Mouse (Mus musculus) kidney, embryonic 16.5 days (tissue): ENCODE results near the gene Tldc1. TPM values are rescaled to one million over a fixed set of nuclear protein-coding genes. Genes with fewer than 3 reads are reported as not detected.

Source experiments
- ATAC-seq: fragments of 200-750 bp; cut with Nextera tagmentation; 2 replicates; pipeline ENCODE4 v1.8.0; 2017; ENCODE audit warnings: moderate TSS enrichment; ENCODE audit not compliant: low FRiP score, low TSS enrichment
- H3K27ac ChIP-seq: fragments of 300-500 bp; sonication (generic); 2 replicates; pipeline ENCODE4 v1.5.1; 2014; ENCODE audit warnings: low read length
- H3K27me3 ChIP-seq: fragments of 300-500 bp; sonication (generic); 2 replicates; pipeline ENCODE4 v1.6.1; 2014; ENCODE audit warnings: low read length, control low read depth, mixed read lengths; ENCODE audit not compliant: insufficient read depth
- H3K36me3 ChIP-seq: fragments of 300-500 bp; sonication (generic); 2 replicates; pipeline ENCODE4 v1.6.1; 2014; ENCODE audit warnings: low read length, control low read depth, mixed read lengths; ENCODE audit not compliant: insufficient read depth
- H3K4me1 ChIP-seq: fragments of 300-500 bp; sonication (generic); 2 replicates; pipeline ENCODE4 v1.6.1; 2014; ENCODE audit warnings: low read length, control low read depth, mixed read lengths; ENCODE audit not compliant: insufficient read depth
- H3K4me2 ChIP-seq: fragments of 300-500 bp; sonication (generic); replicated peaks from 2 replicates; pipeline ENCODE4 v1.6.1; 2014; ENCODE audit warnings: low read depth, low read length
- H3K4me3 ChIP-seq: fragments of 300-500 bp; sonication (generic); 2 replicates; pipeline ENCODE4 v1.5.1; 2014; ENCODE audit warnings: mild to moderate bottlenecking, low read length
- H3K9ac ChIP-seq: fragments of 300-500 bp; sonication (generic); replicated peaks from 2 replicates; pipeline ENCODE4 v1.6.1; 2014; ENCODE audit warnings: low read length
- H3K9me3 ChIP-seq: fragments of 300-500 bp; sonication (generic); 2 replicates; pipeline ENCODE4 v1.6.1; 2016; ENCODE audit warnings: low read length, control low read depth
- WGBS: fragments of 180-500 bp; shearing (Covaris S2); extraction: QIAGEN DNeasy Blood & Tissue Kit; methylation state at CpG from one replicate; pipeline ENCODE4 v1.1.7; 2014; 5-methylcytosine and 5-hydroxymethylcytosine counted together
- polyA plus RNA-seq: library from polyadenylated mRNA; unstranded; fragments of >200 nt; fragmentation: Nextera tagmentation; extraction: Ambion mirVana; gene quantifications from 2 replicates; pipeline ENCODE4 v1.2.1, GENCODE M21; 2015

The Tldc1 gene
- polyA plus RNA-seq, 1 experiment from 2014 or later = 19.7 TPM

DNA sequence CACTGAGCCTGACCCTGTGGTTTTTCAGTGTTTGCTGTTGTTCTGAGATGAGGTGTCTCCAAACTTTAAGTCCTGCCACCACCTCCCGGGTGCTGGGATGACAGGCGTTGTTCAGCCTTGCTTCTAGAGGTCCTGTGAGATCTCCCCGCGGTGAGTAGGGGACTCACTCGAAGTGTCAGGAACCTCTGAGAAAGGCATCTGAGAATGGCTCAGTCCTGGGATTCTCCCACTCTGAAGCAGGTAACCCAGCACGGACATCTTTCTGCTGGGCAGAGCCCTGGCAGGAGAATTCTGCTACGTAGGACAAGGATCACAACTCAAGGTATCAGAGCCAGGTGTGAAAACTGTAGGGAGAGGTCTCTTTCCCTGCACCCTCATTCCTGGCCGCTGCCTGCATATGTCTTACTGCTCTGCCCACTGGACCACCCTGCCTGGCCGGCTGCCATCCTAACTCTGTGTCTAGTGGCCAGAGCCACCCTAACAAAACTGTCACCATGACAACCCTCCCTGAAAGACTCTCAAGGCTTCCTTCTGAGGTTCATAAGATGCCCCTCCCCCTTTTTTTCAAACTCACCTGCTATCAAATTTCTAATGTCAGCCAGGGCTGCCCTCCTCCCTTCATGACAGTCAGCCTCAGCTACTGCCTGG lies 2.3 kb upstream of the Tldc1 start:
- Histone ChIP-seq H3K9me3 (no peaks in the 10 kb centered on the region), H3K4me2 (no peak overlapping the region), H3K4me1 (peaks cover 23% of the 10 kb centered on the region), H3K27ac (no peak overlapping the region), H3K27me3 (no peaks in the 10 kb centered on the region), H3K36me3 (no peaks in the 10 kb centered on the region), H3K9ac (no peak overlapping the region), H3K4me3 (no peak overlapping the region)
- ATAC-seq = no peak
- WGBS = 70% methylated on average over 9 of the region's 9 CpGs

GRCm38 (mm10) chr8:119779013-119779737 lies 959 bp upstream of the Tldc1 start:
- Histone ChIP-seq H3K9ac (no peak overlapping the region), H3K27ac (no peak overlapping the region), H3K27me3 (no peaks in the 10 kb centered on the region), H3K36me3 (no peaks in the 10 kb centered on the region), H3K4me2 (peak overlapping the region; percentile 89; the same call in 1 of the 2 replicates), H3K4me1 (peaks cover 23% of the 10 kb centered on the region), H3K4me3 (no peak overlapping the region), H3K9me3 (no peaks in the 10 kb centered on the region)
- 0 out of 2 replicates have a peak, but pooled peaks have one; percentile 29 for ATAC-seq
- 24% methylated on average over 14 of the region's 14 CpGs for WGBS

GRCm38 (mm10) chr8:119777765-119778164 lies 451 bp downstream of the Tldc1 start:
- no peaks in the 10 kb centered on the region for H3K36me3 ChIP-seq
- H3K27ac ChIP-seq = peak overlapping the region; percentile 86
- peak; percentile 16 for ATAC-seq
- peak overlapping the region; percentile 89 for H3K4me2 ChIP-seq
- no peaks in the 10 kb centered on the region for H3K9me3 ChIP-seq
- peaks cover 23% of the 10 kb centered on the region for H3K4me1 ChIP-seq
- WGBS = 10% methylated on average over 7 of the region's 7 CpGs
- no peaks in the 10 kb centered on the region for H3K27me3 ChIP-seq
- peak overlapping the region; percentile 86 for H3K9ac ChIP-seq
- peak overlapping the region; percentile 67 for H3K4me3 ChIP-seq

- no peak for ATAC-seq
- no peak overlapping the region for H3K4me2 ChIP-seq
- H3K9me3 ChIP-seq = no peaks in the 10 kb centered on the region
- no peaks in the 10 kb centered on the region for H3K36me3 ChIP-seq
- no peak overlapping the region for H3K4me3 ChIP-seq
- H3K9ac ChIP-seq = peak overlapping the region; percentile 86; the same call in 1 of the 2 replicates
- whole genome bisulfite sequencing = 85% methylated on average over 7 of the region's 7 CpGs
- no peak overlapping the region for H3K27ac ChIP-seq
- peaks cover 23% of the 10 kb centered on the region for H3K4me1 ChIP-seq
- no peaks in the 10 kb centered on the region for H3K27me3 ChIP-seq
Measured at GRCm38 (mm10) chr8:119776668-119777245, 1.5 kb downstream of the Tldc1 start.

DNA sequence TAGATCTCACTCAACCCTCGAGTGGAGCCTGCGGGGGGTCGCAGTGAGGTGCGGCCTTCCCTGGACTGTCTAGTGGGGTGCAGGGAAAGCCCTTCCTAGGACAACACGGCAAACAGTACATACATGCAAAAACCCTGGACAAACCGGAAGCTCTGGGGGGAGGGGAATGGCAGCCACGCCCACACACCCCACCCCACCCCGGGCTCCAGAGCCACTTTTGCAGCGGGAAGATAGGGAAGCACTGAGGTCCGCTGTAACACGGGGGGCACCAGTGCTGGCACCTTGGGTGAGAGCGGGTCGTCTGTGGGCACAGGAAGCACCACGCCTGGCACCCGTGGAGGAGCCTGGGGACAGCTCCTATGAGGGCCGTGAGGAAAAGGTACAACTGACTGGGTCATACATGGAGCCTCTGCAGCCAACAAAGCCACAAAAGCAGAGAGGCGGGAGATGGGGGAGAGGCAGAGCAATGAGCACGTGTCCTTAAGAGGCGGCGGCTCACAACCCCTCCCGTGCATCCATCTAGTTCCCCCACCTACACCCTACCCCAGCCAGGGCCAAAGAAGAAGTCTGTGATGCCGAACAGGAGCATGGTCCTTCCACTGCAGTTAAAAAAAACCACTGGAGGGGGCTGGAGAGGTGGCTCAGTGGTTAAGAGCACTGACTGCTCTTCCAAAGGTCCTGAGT lies 12.3 kb downstream of the Tldc1 start:
- Histone ChIP-seq H3K27me3 (no peaks in the 10 kb centered on the region), H3K4me2 (no peak overlapping the region), H3K9me3 (no peaks in the 10 kb centered on the region), H3K27ac (no peak overlapping the region), H3K36me3 (peaks cover 12% of the 10 kb centered on the region), H3K9ac (no peak overlapping the region), H3K4me3 (no peak overlapping the region), H3K4me1 (0 out of 2 replicates have a peak, but pooled peaks cover 5% of the 10 kb centered on the region)
- WGBS = 79% methylated on average over 22 of the region's 22 CpGs
- no peak; the same call in 1 of the 2 replicates for ATAC-seq

DNA sequence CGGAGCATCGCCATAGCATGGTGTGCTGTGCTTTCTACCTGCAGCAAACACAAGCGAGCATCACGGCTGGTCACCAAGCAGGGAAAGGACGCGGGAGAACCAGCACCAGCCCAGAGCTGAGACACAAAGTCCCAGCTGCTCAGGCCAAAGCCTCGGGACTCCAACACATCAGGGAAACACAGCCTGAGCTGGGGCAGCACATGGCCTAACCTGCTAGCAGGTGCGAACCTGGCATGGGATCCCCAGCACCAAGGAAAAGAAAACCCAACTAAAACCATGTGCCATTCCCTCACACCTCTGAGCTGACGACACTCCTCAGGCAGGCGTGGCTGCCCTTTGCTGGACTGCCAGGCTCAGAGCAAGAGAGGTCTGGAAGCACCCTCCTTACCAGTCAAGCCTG lies 12.9 kb downstream of the Tldc1 start:
- Histone ChIP-seq H3K4me3 (no peak overlapping the region), H3K36me3 (peaks cover 12% of the 10 kb centered on the region), H3K27ac (no peak overlapping the region), H3K9ac (no peak overlapping the region), H3K4me2 (no peak overlapping the region), H3K27me3 (no peaks in the 10 kb centered on the region), H3K4me1 (0 out of 2 replicates have a peak, but pooled peaks cover 5% of the 10 kb centered on the region), H3K9me3 (no peaks in the 10 kb centered on the region)
- WGBS = 91% methylated on average over 10 of the region's 10 CpGs
- no peak for ATAC-seq

DNA sequence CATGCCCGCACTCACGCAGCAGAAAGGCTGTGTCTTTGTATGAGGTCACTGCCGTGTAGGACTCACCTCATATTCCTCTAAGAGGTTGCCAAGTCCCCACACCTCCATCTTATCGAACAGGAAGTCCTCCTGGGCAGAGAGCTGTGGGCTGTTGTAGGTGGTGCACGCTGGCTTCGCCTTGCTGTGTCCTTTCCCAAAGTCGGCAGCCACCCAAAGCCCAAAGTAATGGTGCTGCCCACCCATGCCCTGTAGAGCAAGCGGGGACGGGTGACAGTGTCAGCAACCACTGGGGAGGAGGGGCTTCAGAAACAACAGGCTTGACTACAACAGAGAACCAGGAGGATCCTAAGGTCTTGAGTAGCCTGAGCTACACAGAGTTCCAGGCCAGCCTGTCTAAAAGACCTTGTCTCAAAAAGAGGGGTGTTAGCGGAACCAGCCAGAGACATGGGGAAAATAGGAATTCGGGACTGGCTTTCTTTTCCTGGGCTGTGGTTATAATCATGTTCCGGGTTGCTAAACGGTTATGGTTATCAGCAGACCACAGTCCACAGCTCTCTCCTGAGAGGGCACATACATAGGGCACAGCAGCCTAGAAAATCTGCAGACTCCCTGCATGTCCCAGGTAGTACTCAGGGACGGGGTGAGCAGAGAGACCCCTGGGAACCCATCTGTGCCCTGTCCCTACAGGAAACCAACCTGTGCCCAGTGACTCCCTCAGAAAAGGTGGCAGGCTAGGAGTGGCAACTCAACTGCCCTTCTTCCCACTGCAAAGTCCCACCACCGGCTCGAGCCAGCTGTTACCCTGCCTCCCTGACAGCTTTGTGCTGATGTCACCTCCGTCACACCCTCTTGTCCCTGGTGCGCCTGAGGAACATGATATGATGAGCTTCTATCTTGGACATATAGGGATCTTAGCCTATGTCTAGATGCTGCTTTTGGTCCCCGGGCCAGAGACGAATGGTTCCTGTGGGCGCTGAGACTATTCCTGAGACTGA lies 15.7 kb downstream of the Tldc1 start:
- no peaks in the 10 kb centered on the region for H3K27me3 ChIP-seq
- ATAC-seq = no peak
- WGBS = 80% methylated on average over 21 of the region's 21 CpGs
- no peaks in the 10 kb centered on the region for H3K9me3 ChIP-seq
- no peak overlapping the region for H3K4me2 ChIP-seq
- peaks cover 12% of the 10 kb centered on the region for H3K36me3 ChIP-seq
- H3K4me1 ChIP-seq = 0 out of 2 replicates have a peak, but pooled peaks cover 5% of the 10 kb centered on the region
- no peak overlapping the region for H3K4me3 ChIP-seq
- H3K9ac ChIP-seq = no peak overlapping the region
- no peak overlapping the region for H3K27ac ChIP-seq

DNA sequence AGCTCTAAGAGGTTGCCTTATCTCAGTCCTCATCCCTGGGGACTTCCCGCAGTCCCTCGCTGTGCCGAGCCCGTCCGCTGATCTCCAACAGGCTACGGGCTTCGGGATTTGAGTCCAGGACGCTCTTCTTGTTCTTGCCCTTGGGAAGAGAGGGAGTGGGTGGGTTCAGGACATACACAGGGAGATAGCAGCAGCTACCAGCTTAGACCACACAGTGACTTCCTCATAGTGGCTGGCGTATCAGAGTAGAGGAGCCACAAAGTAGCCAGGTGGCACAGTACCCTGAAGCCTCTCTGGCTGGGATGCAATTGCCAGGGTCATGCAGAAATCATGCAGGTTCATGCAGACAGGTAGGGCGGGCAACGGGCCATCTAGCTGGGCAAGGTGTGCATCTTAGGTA lies 16.5 kb downstream of the Tldc1 start:
- Histone ChIP-seq H3K27me3 (no peaks in the 10 kb centered on the region), H3K27ac (no peak overlapping the region), H3K4me3 (no peak overlapping the region), H3K36me3 (peaks cover 8% of the 10 kb centered on the region), H3K9ac (no peak overlapping the region), H3K4me1 (0 out of 2 replicates have a peak, but pooled peaks cover 5% of the 10 kb centered on the region), H3K9me3 (no peaks in the 10 kb centered on the region), H3K4me2 (no peak overlapping the region)
- WGBS = 93% methylated on average over 11 of the region's 11 CpGs
- no peak for ATAC-seq

DNA sequence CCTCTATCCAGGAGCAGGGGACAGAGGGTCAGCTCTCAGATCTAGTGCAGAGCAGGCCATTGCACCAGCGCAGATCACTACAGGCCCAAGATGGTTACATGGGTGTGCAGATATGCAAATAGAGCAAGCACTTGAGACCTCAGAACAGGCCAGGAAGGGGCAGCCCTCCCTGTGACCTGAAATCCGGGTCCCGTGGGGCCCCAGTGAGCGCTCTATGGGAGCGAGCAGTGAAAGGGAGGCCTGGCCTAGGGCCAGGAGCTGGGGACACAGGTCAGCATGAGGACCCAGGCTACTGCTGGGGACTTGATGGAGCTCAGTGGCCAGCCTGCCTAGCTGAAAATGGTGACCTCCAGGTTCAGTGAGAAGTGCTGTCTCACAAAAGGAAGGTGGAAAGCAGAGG lies 21.7 kb downstream of the Tldc1 start:
- ATAC-seq = no peak
- Histone ChIP-seq H3K36me3 (no peaks in the 10 kb centered on the region; the same call in 1 of the 2 replicates), H3K27ac (no peak overlapping the region), H3K4me2 (no peak overlapping the region), H3K9me3 (no peaks in the 10 kb centered on the region), H3K27me3 (no peaks in the 10 kb centered on the region), H3K9ac (no peak overlapping the region), H3K4me3 (no peak overlapping the region), H3K4me1 (peaks cover 13% of the 10 kb centered on the region; the same call in 1 of the 2 replicates)
- 48% methylated on average over 5 of the region's 5 CpGs for WGBS
